Mouse (Mus musculus) lung, postnatal 0 days (tissue): ENCODE results near the gene Tppp3.

Source experiments
- CTCF ChIP-seq: IDR thresholded peaks from 2 replicates; pipeline ENCODE4 v1.5.1; 2016; ENCODE audit warnings: antibody characterized with exemption, mild to moderate bottlenecking
- EP300 ChIP-seq: IDR thresholded peaks from 2 replicates; pipeline ENCODE4 v1.6.1; 2016; ENCODE audit warnings: antibody characterized with exemption, mild to moderate bottlenecking, control low read depth

DNA sequence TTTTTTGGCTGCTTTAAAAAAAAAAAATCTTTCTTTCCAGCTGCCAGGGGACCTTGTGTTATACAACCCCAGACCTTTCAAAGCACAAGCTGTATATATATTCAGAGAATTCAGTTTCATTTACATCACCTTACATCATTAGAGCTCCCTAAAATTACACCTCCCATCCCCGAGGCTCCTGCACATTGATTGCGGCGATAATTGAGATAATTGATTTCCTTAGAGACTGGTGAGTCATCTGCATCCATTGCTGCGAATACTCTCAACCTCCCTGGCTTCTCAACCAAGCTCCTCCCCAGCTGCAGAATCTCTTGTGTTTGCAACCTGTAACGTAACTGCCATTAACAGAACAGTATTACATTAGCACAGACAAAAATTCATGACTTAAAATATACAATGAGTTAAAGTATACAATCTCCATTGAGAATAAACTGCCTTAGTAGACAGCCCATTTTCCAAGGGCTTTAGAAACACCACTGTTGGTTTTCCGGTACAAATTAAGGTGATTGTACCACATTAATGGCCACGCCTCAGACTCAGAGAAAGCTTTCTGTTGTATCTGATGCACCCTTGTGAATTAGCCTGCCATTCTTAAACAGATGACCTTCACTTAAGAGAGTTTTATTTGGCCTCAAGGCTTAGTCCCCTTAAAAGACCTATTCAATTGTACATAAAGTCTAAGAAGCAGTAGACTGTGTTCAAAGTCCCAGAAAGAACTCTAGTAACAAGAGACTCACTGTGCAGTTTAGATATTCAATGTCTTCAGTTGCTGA, 39.4 kb downstream of the Tppp3 start:
- TF ChIP-seq CTCF (no peak), EP300 (no peak)
